Mouse (Mus musculus) heart, adult 2 months (tissue): ENCODE data around the gene Dnajb13. TPM values are rescaled to one million over a fixed set of nuclear protein-coding genes. Genes with fewer than 3 reads are reported as not detected.

Experiments used
- DNase-seq, 2 experiments: peaks; one replicate each; pipeline ENCODE4 v3.0.0; 2021
- H3K27ac ChIP-seq: fragments of 200-600 bp; 2 replicates; pipeline ENCODE4 v1.8.1; 2022
- H3K27me3 ChIP-seq: fragments of 200-500 bp; 2 replicates; pipeline ENCODE4 v1.6.1; 2012; ENCODE audit warnings: mild to moderate bottlenecking, low read length, inconsistent platforms, mixed read lengths; ENCODE audit not compliant: control insufficient read depth, insufficient read depth
- H3K36me3 ChIP-seq: fragments of 200-500 bp; 2 replicates; pipeline ENCODE4 v1.6.1; 2012; ENCODE audit warnings: low read length, inconsistent platforms; ENCODE audit not compliant: control insufficient read depth, insufficient read depth
- H3K4me1 ChIP-seq: fragments of 200-500 bp; 2 replicates; pipeline ENCODE4 v1.6.1; 2011; ENCODE audit warnings: low read length; ENCODE audit not compliant: control insufficient read depth, insufficient read depth
- H3K4me3 ChIP-seq: fragments of 200-600 bp; 2 replicates; pipeline ENCODE4 v1.8.1; 2022
- H3K79me2 ChIP-seq: fragments of 200-500 bp; replicated peaks from 2 replicates; pipeline ENCODE4 v1.6.1; 2012; ENCODE audit warnings: mild to moderate bottlenecking, inconsistent platforms, low read length, moderate library complexity, mixed read lengths; ENCODE audit not compliant: control insufficient read depth, insufficient read depth
- H3K9ac ChIP-seq: fragments of 200-500 bp; 2 replicates; pipeline ENCODE4 v1.6.1; 2012; ENCODE audit warnings: low read depth, mild to moderate bottlenecking, control low read depth, inconsistent platforms, low read length, mixed read lengths
- CTCF ChIP-seq: fragments of 200-600 bp; IDR thresholded peaks from 2 replicates; pipeline ENCODE4 v1.8.1; 2022; ENCODE audit warnings: antibody characterized with exemption, mild to moderate bottlenecking, moderate library complexity
- EP300 ChIP-seq: fragments of 200-500 bp; IDR thresholded peaks from 2 replicates; pipeline ENCODE4 v1.6.1; 2011; ENCODE audit warnings: low read depth, low read length, control low read depth; ENCODE audit not compliant: insufficient read depth
- POLR2A ChIP-seq: fragments of 200-500 bp; IDR thresholded peaks from 2 replicates; pipeline ENCODE4 v1.6.1; 2011; ENCODE audit warnings: mild to moderate bottlenecking, low read depth, low read length, control low read depth; ENCODE audit not compliant: insufficient read depth
- WGBS: fragments of 180-500 bp; shearing (Covaris S2); methylation state at CpG from one replicate; pipeline ENCODE4 v1.1.7; 2018; 5-methylcytosine and 5-hydroxymethylcytosine counted together
- intact Hi-C: fragments of 180-260 bp; cut with DNase I; formaldehyde crosslinking; loops from one replicate; pipeline ENCODE4 v1.15.1; 2025
- polyA plus RNA-seq: library from polyadenylated mRNA; depleted of rRNA; stranded (reverse); fragments of >200 nt; gene quantifications from 2 replicates; pipeline ENCODE4 v1.2.3, GENCODE M21; 2012
- total RNA-seq, 2 experiments: library from RNA; stranded (reverse); gene quantifications; 2 replicates each; pipeline ENCODE4 v1.2.3; 2021

Gene Dnajb13
- total and polyA plus RNA-seq, 3 experiments = 1.2 TPM; not detected in 2

- TF ChIP-seq CTCF = no peak
- TF ChIP-seq EP300 = no peak
- peak; percentile 10; the same call in 1 of the 2 replicates for TF ChIP-seq POLR2A
- H3K9ac ChIP-seq = no peak overlapping the region
- H3K79me2 ChIP-seq = no peaks in the 10 kb centered on the region
- H3K36me3 ChIP-seq = 0 out of 2 replicates have a peak, but pooled peaks cover 2% of the 10 kb centered on the region
- H3K27ac ChIP-seq = no peak overlapping the region
- no peaks in the 10 kb centered on the region for H3K27me3 ChIP-seq
- peak in 1 of 2 experiments; percentile 44 for DNase-seq
- no peak overlapping the region for H3K4me3 ChIP-seq
- intact Hi-C loops = loop anchor here (2.0 kb wide), 1 partner anchor 72 kb away; no protein-coding TSS in a partner anchor
- peaks cover 6% of the 10 kb centered on the region for H3K4me1 ChIP-seq
- WGBS = 53% methylated on average over 16 of the region's 16 CpGs
Measured at GRCm38 (mm10) chr7:100500276-100500977, 14.3 kb downstream of the Dnajb13 start.

GRCm38 (mm10) chr7:100499465-100499864 lies 15.3 kb downstream of the Dnajb13 start:
- Histone ChIP-seq H3K9ac (no peak overlapping the region), H3K27me3 (no peaks in the 10 kb centered on the region), H3K79me2 (no peaks in the 10 kb centered on the region), H3K4me3 (no peak overlapping the region), H3K36me3 (0 out of 2 replicates have a peak, but pooled peaks cover 2% of the 10 kb centered on the region), H3K4me1 (peaks cover 14% of the 10 kb centered on the region), H3K27ac (no peak overlapping the region)
- DNase-seq = no peak
- intact Hi-C loops = no loop called here
- TF ChIP-seq EP300 = no peak
- no peak for TF ChIP-seq POLR2A
- no peak for TF ChIP-seq CTCF

- no peaks in the 10 kb centered on the region for H3K27me3 ChIP-seq
- intact Hi-C loops = no loop called here
- H3K27ac ChIP-seq = no peak overlapping the region
- 0 out of 2 replicates have a peak, but pooled peaks cover 2% of the 10 kb centered on the region for H3K36me3 ChIP-seq
- 93% methylated on average over 13 of the region's 13 CpGs for WGBS
- H3K9ac ChIP-seq = no peak overlapping the region
- no peak overlapping the region for H3K4me3 ChIP-seq
- no peak for TF ChIP-seq POLR2A
- no peak for TF ChIP-seq EP300
- no peak for TF ChIP-seq CTCF
- DNase-seq = no peak
- H3K79me2 ChIP-seq = no peaks in the 10 kb centered on the region
- peaks cover 14% of the 10 kb centered on the region for H3K4me1 ChIP-seq
Measured at GRCm38 (mm10) chr7:100497982-100498381, 16.8 kb downstream of the Dnajb13 start.

- intact Hi-C loops = no loop called here
- Histone ChIP-seq H3K9ac (no peak overlapping the region), H3K4me3 (no peak overlapping the region), H3K4me1 (peaks cover 12% of the 10 kb centered on the region), H3K27me3 (no peaks in the 10 kb centered on the region), H3K27ac (no peak overlapping the region), H3K36me3 (0 out of 2 replicates have a peak, but pooled peaks cover 2% of the 10 kb centered on the region), H3K79me2 (no peaks in the 10 kb centered on the region)
- no peak for TF ChIP-seq EP300
- no peak for TF ChIP-seq CTCF
- no peak for TF ChIP-seq POLR2A
- whole genome bisulfite sequencing = 77% methylated on average over 4 of the region's 4 CpGs
- no peak for DNase-seq
Measured at GRCm38 (mm10) chr7:100497402-100497801, 17.4 kb downstream of the Dnajb13 start.

GRCm38 (mm10) chr7:100496791-100497190 lies 18.0 kb downstream of the Dnajb13 start:
- Histone ChIP-seq H3K36me3 (0 out of 2 replicates have a peak, but pooled peaks cover 2% of the 10 kb centered on the region), H3K79me2 (no peaks in the 10 kb centered on the region), H3K9ac (no peak overlapping the region), H3K27ac (peak overlapping the region; percentile 78; the same call in 1 of the 2 replicates), H3K4me1 (peaks cover 12% of the 10 kb centered on the region), H3K4me3 (no peak overlapping the region), H3K27me3 (no peaks in the 10 kb centered on the region)
- 97% methylated on average over 9 of the region's 9 CpGs for WGBS
- intact Hi-C loops = no loop called here
- TF ChIP-seq POLR2A (no peak), CTCF (no peak), EP300 (no peak)
- DNase-seq = no peak

GRCm38 (mm10) chr7:100496371-100496770 lies 18.4 kb downstream of the Dnajb13 start:
- Histone ChIP-seq H3K36me3 (0 out of 2 replicates have a peak, but pooled peaks cover 2% of the 10 kb centered on the region), H3K9ac (no peak overlapping the region), H3K79me2 (no peaks in the 10 kb centered on the region), H3K4me3 (no peak overlapping the region), H3K4me1 (peaks cover 12% of the 10 kb centered on the region), H3K27me3 (no peaks in the 10 kb centered on the region), H3K27ac (peak overlapping the region; percentile 78)
- TF ChIP-seq POLR2A (no peak), EP300 (no peak), CTCF (no peak)
- 47% methylated on average over 6 of the region's 6 CpGs for WGBS
- no peak for DNase-seq
- intact Hi-C loops = no loop called here
